Mouse (Mus musculus): ENCODE measurements around the gene Cntnap5a. TPM values are rescaled to one million over a fixed set of nuclear protein-coding genes. Genes with fewer than 3 reads are reported as not detected.

The Cntnap5a gene
- polyA plus RNA-seq, 2 experiments = not detected

DNA sequence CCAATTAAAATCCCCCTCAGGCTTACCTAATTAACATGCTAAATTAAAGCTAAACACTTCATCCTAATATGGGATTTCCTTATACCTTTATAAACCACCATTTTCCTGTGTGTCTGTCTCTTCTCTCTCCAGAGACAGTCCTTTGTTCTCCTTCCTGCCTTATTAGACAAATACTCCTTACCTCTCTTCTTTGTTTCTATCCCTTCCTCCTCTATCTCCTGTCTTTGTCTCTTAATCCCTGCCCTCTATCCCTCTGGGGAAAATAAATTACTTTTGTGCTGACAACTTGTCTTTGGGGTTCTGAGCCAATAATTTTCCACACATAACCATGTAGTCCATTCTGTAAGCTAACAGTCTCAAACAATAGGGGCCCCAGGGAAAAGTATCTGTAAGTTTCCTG lies 556.0 kb downstream of the Cntnap5a start:
- Histone ChIP-seq H3K4me1 (replicated peaks; ENCODE audit: control insufficient read depth in 2 of 2, insufficient read depth in 2 of 2, low read length in 1 of 2) (no peaks in the 10 kb centered on the region), H3K9ac (replicated peaks) (no peak overlapping the region), H3K9me3 (ENCODE audit: control insufficient read depth, low read length) (no peaks in the 10 kb centered on the region), H3K27ac (no peak overlapping the region), H3K27me3 (ENCODE audit: control insufficient read depth, insufficient read depth, low read length) (no peaks in the 10 kb centered on the region), H3K4me3 (ENCODE audit: insufficient read depth in 1 of 2, low read depth in 2 of 2, low read length in 2 of 2) (no peak overlapping the region), H3K36me3 (replicated peaks; ENCODE audit: control insufficient read depth, insufficient read depth, low read depth) (no peaks in the 10 kb centered on the region), H3K4me2 (ENCODE audit: low read depth) (no peak overlapping the region)
- no peak for TF ChIP-seq CTCF (IDR thresholded peaks at IDR 0.05; ENCODE audit: low read depth)
- no peak for TF ChIP-seq EP300 (IDR thresholded peaks at IDR 0.05; ENCODE audit: low read depth)
- no peak for ATAC-seq (ENCODE audit: insufficient read depth)
- DNase-seq (ENCODE audit: low read depth in 3 of 3, low spot score in 3 of 3) = no peak

DNA sequence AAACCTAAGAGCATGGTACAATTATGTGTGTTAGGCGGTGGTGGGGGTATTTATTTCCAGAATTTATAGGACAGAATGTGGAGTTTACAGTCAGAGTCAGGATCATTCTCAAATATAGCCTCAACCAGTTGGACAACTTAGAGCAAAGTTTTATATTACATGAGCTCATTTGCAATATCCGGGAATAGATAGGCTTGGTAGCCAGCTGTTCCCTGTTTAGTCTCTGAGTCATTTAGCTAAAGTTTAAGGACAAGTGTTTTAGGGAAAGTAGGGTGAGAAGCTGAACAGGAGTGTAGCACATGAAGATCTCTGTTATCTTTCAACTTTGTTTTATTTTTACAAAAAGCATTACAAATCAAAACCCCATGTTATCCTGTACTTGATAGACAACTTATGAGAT lies 559.3 kb downstream of the Cntnap5a start:
- Histone ChIP-seq H3K4me2 (ENCODE audit: low read depth) (no peak overlapping the region), H3K9ac (replicated peaks) (no peak overlapping the region), H3K27me3 (ENCODE audit: control insufficient read depth, insufficient read depth, low read length) (no peaks in the 10 kb centered on the region), H3K4me1 (replicated peaks; ENCODE audit: control insufficient read depth in 2 of 2, insufficient read depth in 2 of 2, low read length in 1 of 2) (no peaks in the 10 kb centered on the region), H3K9me3 (ENCODE audit: control insufficient read depth, low read length) (no peaks in the 10 kb centered on the region), H3K36me3 (replicated peaks; ENCODE audit: control insufficient read depth, insufficient read depth, low read depth) (no peaks in the 10 kb centered on the region), H3K27ac (no peak overlapping the region), H3K4me3 (ENCODE audit: insufficient read depth in 1 of 2, low read depth in 2 of 2, low read length in 2 of 2) (no peak overlapping the region)
- no peak for DNase-seq (ENCODE audit: low read depth in 3 of 3, low spot score in 3 of 3)
- no peak for ATAC-seq (ENCODE audit: insufficient read depth)
- WGBS (ENCODE audit: insufficient replicate concordance) = 68% methylated on average over 2 of the region's 2 CpGs
- TF ChIP-seq EP300 (IDR thresholded peaks at IDR 0.05; ENCODE audit: low read depth) (no peak), CTCF (IDR thresholded peaks at IDR 0.05; ENCODE audit: low read depth) (no peak)

DNA sequence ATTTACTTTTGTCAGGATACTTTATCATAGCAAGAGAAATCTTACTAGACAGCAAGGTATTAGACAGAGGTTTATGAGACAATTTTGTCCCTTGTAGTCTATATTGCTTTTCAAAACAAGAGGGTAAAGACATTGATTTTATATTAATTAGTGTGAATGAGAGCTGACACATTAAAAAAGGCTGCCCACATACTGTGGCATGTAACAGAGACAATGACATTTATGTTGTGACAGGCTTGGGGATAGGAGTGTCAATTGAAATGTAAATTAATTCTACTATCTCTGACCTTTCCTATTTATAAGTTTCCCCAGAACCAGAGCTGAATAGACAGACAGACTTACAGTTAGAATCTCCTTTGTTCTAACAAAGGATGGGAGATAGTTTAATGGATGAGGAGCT lies 596.6 kb downstream of the Cntnap5a start:
- H3K4me2 ChIP-seq (ENCODE audit: low read depth) = no peak overlapping the region
- DNase-seq (ENCODE audit: low read depth in 3 of 3, low spot score in 3 of 3) (no peak), ATAC-seq (ENCODE audit: insufficient read depth) (no peak)
- TF ChIP-seq EP300 (IDR thresholded peaks at IDR 0.05; ENCODE audit: low read depth) = no peak
- TF ChIP-seq CTCF (IDR thresholded peaks at IDR 0.05; ENCODE audit: low read depth) = no peak
- H3K9ac ChIP-seq (replicated peaks) = no peak overlapping the region
- H3K27me3 ChIP-seq (ENCODE audit: control insufficient read depth, insufficient read depth, low read length) = no peaks in the 10 kb centered on the region
- H3K9me3 ChIP-seq (ENCODE audit: control insufficient read depth, low read length) = no peaks in the 10 kb centered on the region
- H3K4me1 ChIP-seq (replicated peaks; ENCODE audit: control insufficient read depth in 2 of 2, insufficient read depth in 2 of 2, low read length in 1 of 2) = no peaks in the 10 kb centered on the region
- H3K4me3 ChIP-seq (ENCODE audit: insufficient read depth in 1 of 2, low read depth in 2 of 2, low read length in 2 of 2) = no peak overlapping the region
- H3K36me3 ChIP-seq (replicated peaks; ENCODE audit: control insufficient read depth, insufficient read depth, low read depth) = no peaks in the 10 kb centered on the region
- H3K27ac ChIP-seq = no peak overlapping the region

DNA sequence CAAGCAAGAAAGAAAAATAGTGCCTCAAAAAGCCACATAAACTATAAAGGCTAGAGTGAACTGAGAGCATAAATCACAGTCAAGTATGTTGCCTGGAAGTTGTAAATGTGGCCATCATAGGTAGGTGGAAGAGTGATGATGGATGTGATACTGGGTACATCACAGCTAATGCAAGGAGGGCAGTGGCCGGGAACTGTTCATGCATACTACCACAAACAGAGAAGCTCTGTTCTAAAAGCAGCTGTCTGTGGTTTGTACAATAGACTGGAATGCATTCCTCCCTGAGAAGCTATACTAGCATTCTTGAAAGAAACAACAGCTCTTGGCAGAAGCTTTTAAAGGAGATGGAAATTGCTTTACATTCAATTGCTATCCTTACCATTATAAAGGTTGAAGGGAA lies 599.4 kb downstream of the Cntnap5a start:
- H3K36me3 ChIP-seq (replicated peaks; ENCODE audit: control insufficient read depth, insufficient read depth, low read depth) = no peaks in the 10 kb centered on the region
- no peak overlapping the region for H3K4me3 ChIP-seq (ENCODE audit: insufficient read depth in 1 of 2, low read depth in 2 of 2, low read length in 2 of 2)
- TF ChIP-seq CTCF (IDR thresholded peaks at IDR 0.05; ENCODE audit: low read depth) (no peak), EP300 (IDR thresholded peaks at IDR 0.05; ENCODE audit: low read depth) (no peak)
- DNase-seq (ENCODE audit: low read depth in 3 of 3, low spot score in 3 of 3) (no peak), ATAC-seq (ENCODE audit: insufficient read depth) (no peak)
- H3K9ac ChIP-seq (replicated peaks) = no peak overlapping the region
- H3K27me3 ChIP-seq (ENCODE audit: control insufficient read depth, insufficient read depth, low read length) = no peaks in the 10 kb centered on the region
- no peaks in the 10 kb centered on the region for H3K4me1 ChIP-seq (replicated peaks; ENCODE audit: control insufficient read depth in 2 of 2, insufficient read depth in 2 of 2, low read length in 1 of 2)
- 63% methylated on average over 1 of the region's 1 CpGs for WGBS (ENCODE audit: insufficient replicate concordance)
- no peak overlapping the region for H3K4me2 ChIP-seq (ENCODE audit: low read depth)
- H3K27ac ChIP-seq = no peak overlapping the region
- no peaks in the 10 kb centered on the region for H3K9me3 ChIP-seq (ENCODE audit: control insufficient read depth, low read length)

DNA sequence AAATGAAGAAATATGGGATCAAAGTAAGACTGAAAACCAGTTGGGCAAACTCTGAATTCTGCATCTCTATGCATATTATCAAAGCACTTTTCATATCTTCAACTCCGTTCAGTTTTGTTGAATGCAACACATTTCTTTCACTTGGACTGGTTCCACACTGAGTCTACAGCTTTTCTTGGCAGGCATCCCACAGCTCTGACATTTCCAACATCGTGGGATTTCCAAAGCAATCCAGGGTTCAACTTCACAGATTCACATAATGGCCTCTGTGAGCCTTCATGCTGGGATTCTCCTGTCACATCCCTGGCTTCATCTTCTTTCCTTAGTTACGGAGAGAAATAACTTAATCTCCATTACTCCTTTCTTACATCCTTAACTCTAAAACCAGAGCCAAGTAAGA lies 622.0 kb downstream of the Cntnap5a start:
- no peaks in the 10 kb centered on the region for H3K9me3 ChIP-seq (ENCODE audit: control insufficient read depth, low read length)
- TF ChIP-seq CTCF (IDR thresholded peaks at IDR 0.05; ENCODE audit: low read depth) = no peak
- TF ChIP-seq EP300 (IDR thresholded peaks at IDR 0.05; ENCODE audit: low read depth) = no peak
- ATAC-seq (ENCODE audit: insufficient read depth) (no peak), DNase-seq (ENCODE audit: low read depth in 3 of 3, low spot score in 3 of 3) (no peak)
- no peak overlapping the region for H3K4me3 ChIP-seq (ENCODE audit: insufficient read depth in 1 of 2, low read depth in 2 of 2, low read length in 2 of 2)
- no peaks in the 10 kb centered on the region for H3K36me3 ChIP-seq (replicated peaks; ENCODE audit: control insufficient read depth, insufficient read depth, low read depth)
- 59% methylated on average over 3 of the region's 3 CpGs for WGBS (ENCODE audit: insufficient replicate concordance)
- no peak overlapping the region for H3K4me2 ChIP-seq (ENCODE audit: low read depth)
- H3K27me3 ChIP-seq (ENCODE audit: control insufficient read depth, insufficient read depth, low read length) = no peaks in the 10 kb centered on the region
- H3K27ac ChIP-seq = no peak overlapping the region
- no peak overlapping the region for H3K9ac ChIP-seq (replicated peaks)
- H3K4me1 ChIP-seq (replicated peaks; ENCODE audit: control insufficient read depth in 2 of 2, insufficient read depth in 2 of 2, low read length in 1 of 2) = no peaks in the 10 kb centered on the region

DNA sequence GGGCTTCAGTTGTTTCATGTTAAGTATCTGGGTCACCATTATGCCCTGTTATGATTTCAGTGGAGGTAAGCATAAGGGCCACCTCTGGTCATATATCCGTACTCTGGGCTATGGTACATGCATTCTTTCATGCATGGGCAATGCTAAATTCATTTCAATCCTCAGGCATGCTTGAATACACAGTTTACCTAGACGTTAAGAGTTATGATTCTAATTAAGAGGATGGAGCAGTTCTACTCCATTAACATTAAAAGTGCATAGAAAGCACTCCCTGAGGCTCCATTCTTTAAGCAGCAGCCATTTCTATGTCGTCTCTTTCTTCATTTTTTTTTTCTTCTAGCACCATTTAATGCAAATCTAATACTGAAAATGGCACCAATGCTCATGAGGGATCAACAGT lies 627.0 kb downstream of the Cntnap5a start:
- H3K36me3 ChIP-seq (replicated peaks; ENCODE audit: control insufficient read depth, insufficient read depth, low read depth) = no peaks in the 10 kb centered on the region
- no peaks in the 10 kb centered on the region for H3K4me1 ChIP-seq (replicated peaks; ENCODE audit: control insufficient read depth in 2 of 2, insufficient read depth in 2 of 2, low read length in 1 of 2)
- H3K27ac ChIP-seq = no peak overlapping the region
- no peak overlapping the region for H3K4me3 ChIP-seq (ENCODE audit: insufficient read depth in 1 of 2, low read depth in 2 of 2, low read length in 2 of 2)
- H3K9me3 ChIP-seq (ENCODE audit: control insufficient read depth, low read length) = no peaks in the 10 kb centered on the region
- H3K4me2 ChIP-seq (ENCODE audit: low read depth) = no peak overlapping the region
- TF ChIP-seq EP300 (IDR thresholded peaks at IDR 0.05; ENCODE audit: low read depth) (no peak), CTCF (IDR thresholded peaks at IDR 0.05; ENCODE audit: low read depth) (no peak)
- 31% methylated on average over 3 of the region's 3 CpGs for WGBS (ENCODE audit: insufficient replicate concordance)
- no peak for ATAC-seq (ENCODE audit: insufficient read depth)
- H3K9ac ChIP-seq (replicated peaks) = no peak overlapping the region
- no peak for DNase-seq (ENCODE audit: low read depth in 3 of 3, low spot score in 3 of 3)
- no peaks in the 10 kb centered on the region for H3K27me3 ChIP-seq (ENCODE audit: control insufficient read depth, insufficient read depth, low read length)
